Mouse (Mus musculus): ENCODE results near the gene Sntb2. TPM values are rescaled to one million over a fixed set of nuclear protein-coding genes. Genes with fewer than 3 reads are reported as not detected.

Gene Sntb2
- polyA plus RNA-seq, 2 experiments = 13.9 to 20.7 TPM

- under 1% methylated on average over 24 of the region's 26 CpGs for WGBS
- peak overlapping the region; percentile 86 for H3K27ac ChIP-seq (replicated peaks; ENCODE audit: low read depth, low read length)
- ATAC-seq (ENCODE audit: low FRiP score, low read depth) = no peak
- peak overlapping the region; percentile 90 for H3K4me3 ChIP-seq (replicated peaks; ENCODE audit: low read length)
- DNase-seq (ENCODE audit: low spot score) = peak; percentile 57
- H3K4me1 ChIP-seq (ENCODE audit: control insufficient read depth, insufficient read depth, low read length) = peaks cover 25% of the 10 kb centered on the region
- H3K4me2 ChIP-seq (replicated peaks; ENCODE audit: low read depth, low read length, severe bottlenecking) = peak overlapping the region; percentile 81
- H3K27me3 ChIP-seq (ENCODE audit: control insufficient read depth, insufficient read depth, low read length) = no peaks in the 10 kb centered on the region
- TF ChIP-seq POLR2A (IDR thresholded peaks at IDR 0.05; ENCODE audit: borderline replicate concordance, extremely low read depth, insufficient read depth, insufficient read length) = no peak
- H3K9ac ChIP-seq (ENCODE audit: low read depth, low read length, severe bottlenecking) = peak overlapping the region; percentile 91
- no peaks in the 10 kb centered on the region for H3K9me3 ChIP-seq (ENCODE audit: control insufficient read depth, low read length)
- H3K36me3 ChIP-seq (ENCODE audit: control insufficient read depth, insufficient read depth, low read length) = no peaks in the 10 kb centered on the region
Measured at GRCm38 (mm10) chr8:106936478-106937051, 1.0 kb downstream of the Sntb2 start.

- TF ChIP-seq POLR2A (IDR thresholded peaks at IDR 0.05; ENCODE audit: borderline replicate concordance, extremely low read depth, insufficient read depth, insufficient read length) = no peak
- DNase-seq (ENCODE audit: low spot score) = no peak
- ATAC-seq (ENCODE audit: low FRiP score, low read depth) = no peak
- H3K4me3 ChIP-seq (replicated peaks; ENCODE audit: low read length) = peak overlapping the region; percentile 90
- peak overlapping the region; percentile 81 for H3K4me2 ChIP-seq (replicated peaks; ENCODE audit: low read depth, low read length, severe bottlenecking)
- 20% methylated on average over 14 of the region's 14 CpGs for WGBS
- no peak overlapping the region for H3K27ac ChIP-seq (replicated peaks; ENCODE audit: low read depth, low read length)
- no peaks in the 10 kb centered on the region for H3K27me3 ChIP-seq (ENCODE audit: control insufficient read depth, insufficient read depth, low read length)
- peaks cover 20% of the 10 kb centered on the region for H3K4me1 ChIP-seq (ENCODE audit: control insufficient read depth, insufficient read depth, low read length)
- H3K9me3 ChIP-seq (ENCODE audit: control insufficient read depth, low read length) = no peaks in the 10 kb centered on the region
- no peaks in the 10 kb centered on the region for H3K36me3 ChIP-seq (ENCODE audit: control insufficient read depth, insufficient read depth, low read length)
- H3K9ac ChIP-seq (ENCODE audit: low read depth, low read length, severe bottlenecking) = peak overlapping the region; percentile 91
Measured at GRCm38 (mm10) chr8:106937081-106937800, 1.7 kb downstream of the Sntb2 start.

GRCm38 (mm10) chr8:106941806-106942205 is 6.3 kb downstream of the Sntb2 start:
- no peak for TF ChIP-seq POLR2A (IDR thresholded peaks at IDR 0.05; ENCODE audit: borderline replicate concordance, extremely low read depth, insufficient read depth, insufficient read length)
- ATAC-seq (ENCODE audit: low FRiP score, low read depth) (no peak), DNase-seq (ENCODE audit: low spot score) (no peak)
- H3K36me3 ChIP-seq (ENCODE audit: control insufficient read depth, insufficient read depth, low read length) = no peaks in the 10 kb centered on the region
- H3K27me3 ChIP-seq (ENCODE audit: control insufficient read depth, insufficient read depth, low read length) = no peaks in the 10 kb centered on the region
- H3K9me3 ChIP-seq (ENCODE audit: control insufficient read depth, low read length) = no peaks in the 10 kb centered on the region
- WGBS = 89% methylated on average over 3 of the region's 3 CpGs
- no peak overlapping the region for H3K9ac ChIP-seq (ENCODE audit: low read depth, low read length, severe bottlenecking)
- H3K4me3 ChIP-seq (replicated peaks; ENCODE audit: low read length) = no peak overlapping the region
- H3K27ac ChIP-seq (replicated peaks; ENCODE audit: low read depth, low read length) = no peak overlapping the region
- H3K4me1 ChIP-seq (ENCODE audit: control insufficient read depth, insufficient read depth, low read length) = peaks cover 16% of the 10 kb centered on the region
- H3K4me2 ChIP-seq (replicated peaks; ENCODE audit: low read depth, low read length, severe bottlenecking) = no peak overlapping the region

GRCm38 (mm10) chr8:106943874-106944418 is 8.4 kb downstream of the Sntb2 start:
- no peaks in the 10 kb centered on the region for H3K9me3 ChIP-seq (ENCODE audit: control insufficient read depth, low read length)
- no peak overlapping the region for H3K4me2 ChIP-seq (replicated peaks; ENCODE audit: low read depth, low read length, severe bottlenecking)
- 89% methylated on average over 3 of the region's 3 CpGs for WGBS
- DNase-seq (ENCODE audit: low spot score) (no peak), ATAC-seq (ENCODE audit: low FRiP score, low read depth) (no peak)
- H3K9ac ChIP-seq (ENCODE audit: low read depth, low read length, severe bottlenecking) = no peak overlapping the region
- no peaks in the 10 kb centered on the region for H3K36me3 ChIP-seq (ENCODE audit: control insufficient read depth, insufficient read depth, low read length)
- H3K4me3 ChIP-seq (replicated peaks; ENCODE audit: low read length) = no peak overlapping the region
- 0 out of 2 replicates have a peak, but pooled peaks cover 4% of the 10 kb centered on the region for H3K4me1 ChIP-seq (ENCODE audit: control insufficient read depth, insufficient read depth, low read length)
- TF ChIP-seq POLR2A (IDR thresholded peaks at IDR 0.05; ENCODE audit: borderline replicate concordance, extremely low read depth, insufficient read depth, insufficient read length) = no peak
- no peaks in the 10 kb centered on the region for H3K27me3 ChIP-seq (ENCODE audit: control insufficient read depth, insufficient read depth, low read length)
- no peak overlapping the region for H3K27ac ChIP-seq (replicated peaks; ENCODE audit: low read depth, low read length)

GRCm38 (mm10) chr8:106944756-106945155 is 9.2 kb downstream of the Sntb2 start:
- H3K4me2 ChIP-seq (replicated peaks; ENCODE audit: low read depth, low read length, severe bottlenecking) = no peak overlapping the region
- DNase-seq (ENCODE audit: low spot score) (no peak), ATAC-seq (ENCODE audit: low FRiP score, low read depth) (no peak)
- whole genome bisulfite sequencing = 56% methylated on average over 3 of the region's 3 CpGs
- H3K36me3 ChIP-seq (ENCODE audit: control insufficient read depth, insufficient read depth, low read length) = no peaks in the 10 kb centered on the region
- H3K4me3 ChIP-seq (replicated peaks; ENCODE audit: low read length) = no peak overlapping the region
- H3K4me1 ChIP-seq (ENCODE audit: control insufficient read depth, insufficient read depth, low read length) = 0 out of 2 replicates have a peak, but pooled peaks cover 4% of the 10 kb centered on the region
- H3K9me3 ChIP-seq (ENCODE audit: control insufficient read depth, low read length) = no peaks in the 10 kb centered on the region
- no peak overlapping the region for H3K27ac ChIP-seq (replicated peaks; ENCODE audit: low read depth, low read length)
- H3K9ac ChIP-seq (ENCODE audit: low read depth, low read length, severe bottlenecking) = no peak overlapping the region
- TF ChIP-seq POLR2A (IDR thresholded peaks at IDR 0.05; ENCODE audit: borderline replicate concordance, extremely low read depth, insufficient read depth, insufficient read length) = no peak
- no peaks in the 10 kb centered on the region for H3K27me3 ChIP-seq (ENCODE audit: control insufficient read depth, insufficient read depth, low read length)
